Mouse (Mus musculus) testis, adult 2 months (tissue): ENCODE measurements around the gene Pgghg. TPM values are rescaled to one million over a fixed set of nuclear protein-coding genes. Genes with fewer than 3 reads are reported as not detected.
"Not testable (repeated sequence)": the region's sequence is repeated elsewhere in the genome, so short reads cannot be mapped to it uniquely, and the experiment has no call there.

ENCODE experiments used
- H3K27ac ChIP-seq: fragments of 200-500 bp; 2 replicates; pipeline ENCODE4 v1.5.1; 2012; ENCODE audit warnings: low read depth, low read length; ENCODE audit not compliant: control insufficient read depth, insufficient read depth
- H3K27me3 ChIP-seq: fragments of 200-500 bp; 2 replicates; pipeline ENCODE4 v1.6.1; 2012; ENCODE audit warnings: mild to moderate bottlenecking, low read length, moderate library complexity; ENCODE audit not compliant: control insufficient read depth, insufficient read depth
- H3K36me3 ChIP-seq: fragments of 200-500 bp; 2 replicates; pipeline ENCODE4 v1.6.1; 2012; ENCODE audit warnings: mild to moderate bottlenecking, low read length; ENCODE audit not compliant: control insufficient read depth, insufficient read depth
- H3K4me1 ChIP-seq: fragments of 200-500 bp; 2 replicates; pipeline ENCODE4 v1.6.1; 2012; ENCODE audit warnings: low read length; ENCODE audit not compliant: control insufficient read depth, insufficient read depth
- H3K4me3 ChIP-seq: fragments of 200-500 bp; 2 replicates; pipeline ENCODE4 v1.5.1; 2012; ENCODE audit warnings: low read depth, mild to moderate bottlenecking, low read length, moderate library complexity, mixed read lengths; ENCODE audit not compliant: control insufficient read depth
- CTCF ChIP-seq: fragments of 200-500 bp; IDR thresholded peaks from 2 replicates; pipeline ENCODE4 v1.5.1; 2012; ENCODE audit warnings: low read depth, mild to moderate bottlenecking, inconsistent platforms, low read length, moderate library complexity; ENCODE audit not compliant: control insufficient read depth, insufficient read depth, insufficient replicate concordance
- POLR2A ChIP-seq: fragments of 200-500 bp; IDR thresholded peaks from 2 replicates; pipeline ENCODE4 v1.6.1; 2012; ENCODE audit warnings: low read depth, mild to moderate bottlenecking, inconsistent platforms, low read length, moderate library complexity; ENCODE audit not compliant: control insufficient read depth
- polyA plus RNA-seq: library from polyadenylated mRNA; depleted of rRNA; stranded (reverse); fragments of >200 nt; gene quantifications from 2 replicates; pipeline ENCODE4 v1.2.3, GENCODE M21; 2012

Gene Pgghg
- polyA plus RNA-seq, 1 experiment = 2.0 TPM

GRCm38 (mm10) chr7:140970931-140971330 lies 29.7 kb downstream of the Pgghg start:
- Histone ChIP-seq H3K4me1 (no peaks in the 10 kb centered on the region), H3K27me3 (no peaks in the 10 kb centered on the region), H3K27ac (no peak overlapping the region), H3K4me3 (no peak overlapping the region), H3K36me3 (no peaks in the 10 kb centered on the region)
- TF ChIP-seq POLR2A (no peak), CTCF (no peak)

- H3K27me3 ChIP-seq = no peaks in the 10 kb centered on the region
- no peak overlapping the region for H3K27ac ChIP-seq
- TF ChIP-seq CTCF (no peak), POLR2A (no peak)
- H3K36me3 ChIP-seq = no peaks in the 10 kb centered on the region
- no peaks in the 10 kb centered on the region for H3K4me1 ChIP-seq
- no peak overlapping the region for H3K4me3 ChIP-seq
Measured at GRCm38 (mm10) chr7:140971479-140972171, 30.4 kb downstream of the Pgghg start.

- Histone ChIP-seq H3K4me3 (no peak overlapping the region), H3K4me1 (no peaks in the 10 kb centered on the region), H3K36me3 (no peaks in the 10 kb centered on the region), H3K27me3 (no peaks in the 10 kb centered on the region), H3K27ac (no peak overlapping the region)
- no peak for TF ChIP-seq POLR2A
- TF ChIP-seq CTCF = no peak
Measured at GRCm38 (mm10) chr7:140973396-140974165, 32.4 kb downstream of the Pgghg start.

- Histone ChIP-seq H3K27ac (no peak overlapping the region), H3K27me3 (no peaks in the 10 kb centered on the region), H3K36me3 (no peaks in the 10 kb centered on the region), H3K4me3 (no peak overlapping the region), H3K4me1 (no peaks in the 10 kb centered on the region)
- TF ChIP-seq POLR2A = no peak
- no peak for TF ChIP-seq CTCF
Measured at GRCm38 (mm10) chr7:140974940-140975339, 33.7 kb downstream of the Pgghg start.

DNA sequence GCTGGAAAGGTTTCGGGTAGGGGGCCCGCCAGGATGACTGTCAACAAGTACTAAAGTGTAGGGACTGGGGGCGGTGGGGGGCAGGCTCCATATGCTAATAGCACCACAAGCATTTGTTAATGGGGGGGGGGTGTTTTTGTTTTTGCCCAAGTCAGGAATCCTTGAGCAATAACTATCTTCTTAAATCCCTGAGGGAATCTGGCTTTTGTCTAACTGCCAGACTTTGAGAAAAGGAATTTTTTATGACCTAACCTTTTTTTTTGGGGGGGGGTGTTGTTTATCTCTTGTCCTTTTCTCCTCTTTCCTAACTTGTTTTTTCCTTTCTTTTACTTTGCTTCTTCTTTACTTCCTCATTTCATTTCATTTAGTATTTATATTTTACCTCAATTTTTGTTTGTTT lies 34.3 kb downstream of the Pgghg start:
- Histone ChIP-seq H3K4me3 (no peak overlapping the region), H3K27me3 (no peaks in the 10 kb centered on the region), H3K4me1 (no peaks in the 10 kb centered on the region), H3K36me3 (no peaks in the 10 kb centered on the region), H3K27ac (no peak overlapping the region)
- TF ChIP-seq POLR2A (no peak), CTCF (no peak)

DNA sequence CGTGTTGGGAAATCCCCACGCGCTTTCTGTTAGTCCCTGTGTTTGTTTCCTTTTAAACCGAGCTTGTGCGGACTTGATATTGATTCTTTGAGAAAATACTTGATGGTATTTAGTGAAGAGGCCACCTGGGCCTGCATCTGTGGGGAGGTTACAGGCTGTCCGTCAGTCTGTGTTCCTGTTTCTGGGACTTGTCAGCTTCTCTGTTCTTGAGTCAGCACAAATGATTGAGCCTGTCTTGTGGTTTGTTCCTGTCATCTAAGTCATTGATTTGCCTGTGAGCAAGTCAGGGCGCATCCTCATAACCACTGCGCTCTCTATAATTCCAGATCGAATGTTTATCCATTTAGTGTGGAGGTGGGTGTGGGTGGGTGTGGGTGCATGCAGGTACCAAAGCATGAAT lies 35.5 kb downstream of the Pgghg start:
- not testable (repeated sequence) for H3K27ac ChIP-seq, H3K36me3 ChIP-seq, H3K27me3 ChIP-seq, H3K4me3 ChIP-seq, H3K4me1 ChIP-seq

DNA sequence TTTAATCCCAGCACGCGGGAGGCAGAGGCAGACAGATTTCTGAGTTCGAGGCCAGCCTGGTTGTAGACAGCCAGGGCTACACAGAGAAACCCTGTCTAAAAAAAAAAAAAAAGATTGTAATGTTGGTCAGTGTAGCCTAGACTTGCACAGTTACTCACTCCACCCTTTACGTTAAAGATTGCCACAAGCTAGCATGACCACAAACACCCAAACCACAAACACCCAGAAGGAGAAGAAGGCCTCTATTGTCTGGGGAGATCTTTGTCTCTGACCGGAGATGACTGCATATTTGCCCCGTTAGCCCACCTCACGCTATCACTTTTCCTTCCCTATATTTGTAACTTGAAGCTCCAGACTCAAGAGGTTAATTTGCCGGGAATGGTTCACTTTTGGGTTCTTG lies 40.5 kb downstream of the Pgghg start:
- H3K4me1 ChIP-seq = no peaks in the 10 kb centered on the region
- no peaks in the 10 kb centered on the region for H3K27me3 ChIP-seq
- no peak overlapping the region for H3K27ac ChIP-seq
- no peak overlapping the region for H3K4me3 ChIP-seq
- TF ChIP-seq CTCF (no peak), POLR2A (no peak)
- H3K36me3 ChIP-seq = no peaks in the 10 kb centered on the region

DNA sequence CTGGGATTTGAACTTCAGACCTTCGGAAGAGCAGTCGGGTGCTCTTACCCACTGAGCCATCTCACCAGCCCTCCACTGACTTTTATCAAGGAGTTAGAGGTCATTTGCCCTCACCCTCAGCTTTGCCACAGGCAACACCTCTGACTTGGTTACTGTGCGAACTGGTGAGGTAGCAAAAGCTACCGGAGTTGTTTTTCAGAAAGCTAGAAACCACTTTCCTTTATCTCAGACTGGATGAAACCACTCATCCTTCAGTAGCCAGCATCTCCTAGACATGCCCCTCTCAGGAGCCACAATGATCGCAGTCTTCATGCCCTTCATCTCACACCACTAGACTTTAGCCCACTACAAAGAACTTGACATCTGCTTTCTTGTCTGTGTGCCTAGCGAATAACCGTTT lies 41.8 kb downstream of the Pgghg start:
- no peak for TF ChIP-seq POLR2A
- no peaks in the 10 kb centered on the region for H3K4me1 ChIP-seq
- no peak overlapping the region for H3K27ac ChIP-seq
- H3K4me3 ChIP-seq = no peak overlapping the region
- H3K36me3 ChIP-seq = no peaks in the 10 kb centered on the region
- H3K27me3 ChIP-seq = no peaks in the 10 kb centered on the region
